In genomic region chr6:122825166-122825565, GRCm38 (mm10) we compare ENCODE assay signal across 14 mouse cellular contexts. TPM values are rescaled to one million over a fixed set of nuclear protein-coding genes. Genes with fewer than 3 reads are reported as not detected.
A peak's percentile ranks its signal among the peaks of the same experiment; 100 is the strongest.
DNase-seq lines count a peak whose midpoint lies in the region; ATAC-seq and TF ChIP-seq lines count a peak whose summit lies in the region.
"Had no signal": no experiment of that assay in that cellular context is flagged by ENCODE, and none has a peak within 500 bp of the region (broad histone marks: within the 10 kb centered on the region; RNA-seq: fewer than 3 reads in every experiment).

No protein-coding gene starts in this region.

- 79% methylated on average over 9 of the region's 9 CpGs for WGBS in heart, embryonic 12.5 days
- 90% methylated on average over 9 of the region's 9 CpGs for WGBS in liver, embryonic 13.5 days (ENCODE audit: insufficient replicate concordance)
- 86% methylated on average over 9 of the region's 9 CpGs for WGBS in liver, postnatal 0 days (ENCODE audit: insufficient replicate concordance)
- 82% methylated on average over 9 of the region's 9 CpGs for WGBS in stomach, embryonic 16.5 days

- H3K27me3 ChIP-seq in heart, embryonic 12.5 days (replicated peaks), result no peaks in the 10 kb centered on the region
- H3K27me3 ChIP-seq in liver, embryonic 13.5 days, result peaks cover 10% of the 10 kb centered on the region; the same call in 1 of the 2 replicates
- H3K27me3 ChIP-seq in liver, postnatal 0 days (ENCODE audit: insufficient read depth, low read length), result no peaks in the 10 kb centered on the region
- H3K27me3 ChIP-seq in stomach, embryonic 16.5 days (ENCODE audit: control insufficient read depth, insufficient read depth, low read length), result no peaks in the 10 kb centered on the region
- H3K27me3 ChIP-seq: hindbrain, embryonic 12.5 days had no signal

- H3K27ac ChIP-seq in heart, embryonic 12.5 days (ENCODE audit: poor library complexity, severe bottlenecking), result peak overlapping the region; percentile 93; the same call in 1 of the 2 replicates
- H3K27ac ChIP-seq in liver, embryonic 13.5 days, result no peak overlapping the region; the same call in 1 of the 2 replicates
- H3K27ac ChIP-seq in liver, postnatal 0 days (ENCODE audit: low read depth), result no peak overlapping the region
- 0 out of 2 replicates have a peak overlapping the region, but pooled peaks have one; percentile 76 for H3K27ac ChIP-seq in stomach, embryonic 16.5 days (ENCODE audit: low read length)
- H3K27ac ChIP-seq: hindbrain, embryonic 12.5 days; liver, embryonic 14.5 days had no signal

- H3K9ac ChIP-seq in heart, embryonic 12.5 days, result no peak overlapping the region
- peak overlapping the region; percentile 70; the same call in 1 of the 2 replicates for H3K9ac ChIP-seq in liver, embryonic 13.5 days
- H3K9ac ChIP-seq in liver, postnatal 0 days (replicated peaks), result no peak overlapping the region
- H3K9ac ChIP-seq in stomach, embryonic 16.5 days (ENCODE audit: low read length), result no peak overlapping the region

- DNase-seq in heart, postnatal 4 days, result no peak
- DNase-seq in liver, embryonic 13.5 days, result no peak
- no peak for DNase-seq in liver, postnatal 0 days
- peak; percentile 16 to 37 for DNase-seq in heart, postnatal 10 days
- no peak for DNase-seq in adrenal gland, postnatal 36 days
- DNase-seq: cerebellum, adult 11 months; gastrocnemius, postnatal 10 days; kidney, adult 8-10 months; retina, postnatal 1 day; spleen, adult 18-20 months had no signal

- ATAC-seq in heart, embryonic 12.5 days (ENCODE audit: insufficient number of reproducible peaks, low FRiP score), result no peak
- ATAC-seq in liver, embryonic 13.5 days (ENCODE audit: low read depth), result no peak
- ATAC-seq in liver, postnatal 0 days, result no peak
- no peak for ATAC-seq in stomach, embryonic 16.5 days (ENCODE audit: insufficient read depth, low FRiP score)

- TF ChIP-seq EP300 in liver, postnatal 0 days (IDR thresholded peaks at IDR 0.05; ENCODE audit: low read depth), result no peak

- no peaks in the 10 kb centered on the region for H3K9me3 ChIP-seq in heart, embryonic 12.5 days (replicated peaks)
- H3K9me3 ChIP-seq in liver, embryonic 13.5 days (replicated peaks), result no peaks in the 10 kb centered on the region
- H3K9me3 ChIP-seq in liver, postnatal 0 days (ENCODE audit: low read length), result no peaks in the 10 kb centered on the region
- H3K9me3 ChIP-seq in stomach, embryonic 16.5 days (replicated peaks; ENCODE audit: control insufficient read depth, low read length), result no peaks in the 10 kb centered on the region
- H3K9me3 ChIP-seq: hindbrain, embryonic 12.5 days had no signal

- peaks cover 57% of the 10 kb centered on the region for H3K4me1 ChIP-seq in heart, embryonic 12.5 days (replicated peaks)
- peaks cover 73% of the 10 kb centered on the region for H3K4me1 ChIP-seq in liver, embryonic 13.5 days (replicated peaks)
- peaks cover 52% of the 10 kb centered on the region for H3K4me1 ChIP-seq in liver, postnatal 0 days (ENCODE audit: insufficient read depth)
- peaks cover 45% of the 10 kb centered on the region for H3K4me1 ChIP-seq in stomach, embryonic 16.5 days (ENCODE audit: control insufficient read depth, insufficient read depth, low read length)

- H3K36me3 ChIP-seq in heart, embryonic 12.5 days, result peaks cover 24% of the 10 kb centered on the region
- H3K36me3 ChIP-seq in liver, embryonic 13.5 days, result peaks cover 12% of the 10 kb centered on the region
- peaks cover 7% of the 10 kb centered on the region; the same call in 1 of the 2 replicates for H3K36me3 ChIP-seq in liver, postnatal 0 days (replicated peaks; ENCODE audit: insufficient read depth, low read length)
- peaks cover 3% of the 10 kb centered on the region; the same call in 1 of the 2 replicates for H3K36me3 ChIP-seq in stomach, embryonic 16.5 days (ENCODE audit: control insufficient read depth, insufficient read depth, low read length)

- no peak for TF ChIP-seq CTCF in liver, postnatal 0 days (IDR thresholded peaks at IDR 0.05; ENCODE audit: low read depth)

- peak overlapping the region; percentile 94 for H3K4me2 ChIP-seq in heart, embryonic 12.5 days
- peak overlapping the region; percentile 91; the same call in 1 of the 2 replicates for H3K4me2 ChIP-seq in liver, embryonic 13.5 days
- H3K4me2 ChIP-seq in liver, postnatal 0 days (ENCODE audit: low read depth, low read length), result no peak overlapping the region
- H3K4me2 ChIP-seq in stomach, embryonic 16.5 days (ENCODE audit: low read depth, low read length), result no peak overlapping the region; the same call in 1 of the 2 replicates

- H3K4me3 ChIP-seq in heart, embryonic 12.5 days, result no peak overlapping the region
- H3K4me3 ChIP-seq in liver, embryonic 13.5 days (replicated peaks), result no peak overlapping the region
- no peak overlapping the region for H3K4me3 ChIP-seq in liver, postnatal 0 days (ENCODE audit: low read depth, low read length)
- H3K4me3 ChIP-seq in stomach, embryonic 16.5 days (replicated peaks; ENCODE audit: low read length), result no peak overlapping the region

- intact Hi-C loops in heart, postnatal 10 days (cut with DNase I), result no loop called here

RNA-seq across cellular contexts. Expression of gene Foxj2, which starts 5.5 kb away (rescaled TPM):
- polyA plus RNA-seq in heart, embryonic 12.5 days (2016; fragmentation: Nextera tagmentation; extraction: Ambion mirVana), result 7.8 and 8.4 TPM in 2 replicates
- total RNA-seq in heart, postnatal 4 days (2021), result 10 to 100 TPM; 24.6 to 25.3 TPM
- polyA plus RNA-seq in liver, embryonic 13.5 days (2015; fragmentation: Nextera tagmentation; extraction: Ambion mirVana), result 1.0 and 1.2 TPM in 2 replicates
- polyA plus RNA-seq in liver, postnatal 0 days (2015; fragmentation: Nextera tagmentation; extraction: Ambion mirVana), result 1.0 and 1.2 TPM in 2 replicates
- 10 to 100 TPM; 28.5 to 32.8 TPM for total RNA-seq in heart, postnatal 10 days (2021)
- 5.2 and 5.9 TPM in 2 replicates for polyA plus RNA-seq in stomach, embryonic 16.5 days (2015; fragmentation: Nextera tagmentation; extraction: Ambion mirVana)
- 10 to 100 TPM; 18.5 to 19.6 TPM for total RNA-seq in adrenal gland, postnatal 36 days (2021)

RNA-seq across cellular contexts. Expression of gene Slc2a3, which starts 23.7 kb away (rescaled TPM):
- polyA plus RNA-seq in heart, embryonic 12.5 days (2016; fragmentation: Nextera tagmentation; extraction: Ambion mirVana), result 26.6 and 27.7 TPM in 2 replicates
- 1 to 10 TPM; 2.0 to 3.3 TPM for total RNA-seq in heart, postnatal 4 days (2021)
- polyA plus RNA-seq in liver, embryonic 13.5 days (2015; fragmentation: Nextera tagmentation; extraction: Ambion mirVana), result 18.6 and 21.4 TPM in 2 replicates
- 7.3 and 8.5 TPM in 2 replicates for polyA plus RNA-seq in liver, postnatal 0 days (2015; fragmentation: Nextera tagmentation; extraction: Ambion mirVana)
- 1 to 10 TPM; 2.1 to 2.5 TPM for total RNA-seq in heart, postnatal 10 days (2021)
- 11.2 and 12.1 TPM in 2 replicates for polyA plus RNA-seq in stomach, embryonic 16.5 days (2015; fragmentation: Nextera tagmentation; extraction: Ambion mirVana)
- total RNA-seq in adrenal gland, postnatal 36 days (2021), result 1 to 10 TPM; 5.8 to 9.6 TPM

RNA-seq across cellular contexts. Expression of gene C3ar1, which starts 30.8 kb away (rescaled TPM):
- 1.4 and 1.7 TPM in 2 replicates for polyA plus RNA-seq in heart, embryonic 12.5 days (2016; fragmentation: Nextera tagmentation; extraction: Ambion mirVana)
- 1 to 10 TPM; 1.7 to 1.8 TPM for total RNA-seq in heart, postnatal 4 days (2021)
- 1.1 and 1.3 TPM in 2 replicates for polyA plus RNA-seq in liver, embryonic 13.5 days (2015; fragmentation: Nextera tagmentation; extraction: Ambion mirVana)
- 1.8 and 2.1 TPM in 2 replicates for polyA plus RNA-seq in liver, postnatal 0 days (2015; fragmentation: Nextera tagmentation; extraction: Ambion mirVana)
- 1 to 10 TPM; 2.9 to 3.2 TPM for total RNA-seq in heart, postnatal 10 days (2021)
- 2.5 and 3.2 TPM in 2 replicates for polyA plus RNA-seq in stomach, embryonic 16.5 days (2015; fragmentation: Nextera tagmentation; extraction: Ambion mirVana)
- 1 to 10 TPM; 3.0 to 3.2 TPM for total RNA-seq in adrenal gland, postnatal 36 days (2021)

RNA-seq across cellular contexts. Expression of gene Necap1, which starts 49.1 kb away (rescaled TPM):
- 63.0 and 63.4 TPM in 2 replicates for polyA plus RNA-seq in heart, embryonic 12.5 days (2016; fragmentation: Nextera tagmentation; extraction: Ambion mirVana)
- total RNA-seq in heart, postnatal 4 days (2021), result 10 to 100 TPM; 32.8 to 35.5 TPM
- 24.9 and 27.8 TPM in 2 replicates for polyA plus RNA-seq in liver, embryonic 13.5 days (2015; fragmentation: Nextera tagmentation; extraction: Ambion mirVana)
- polyA plus RNA-seq in liver, postnatal 0 days (2015; fragmentation: Nextera tagmentation; extraction: Ambion mirVana), result 18.5 and 19.6 TPM in 2 replicates
- 10 to 100 TPM; 27.7 to 32.0 TPM for total RNA-seq in heart, postnatal 10 days (2021)
- polyA plus RNA-seq in stomach, embryonic 16.5 days (2015; fragmentation: Nextera tagmentation; extraction: Ambion mirVana), result 58.6 and 58.8 TPM in 2 replicates
- total RNA-seq in adrenal gland, postnatal 36 days (2021), result 10 to 100 TPM; 54.9 to 67.6 TPM

Comparison
In these comparisons a context has a peak if more than half of its experiments do, and no peak if none do; other contexts are left out.
1. H3K4me2 ChIP-seq: peak in heart, embryonic 12.5 days (single experiment) and liver, embryonic 13.5 days (single experiment); none in liver, postnatal 0 days (single experiment) and stomach, embryonic 16.5 days (single experiment).
2. DNase-seq: peak in heart, postnatal 10 days (2 of 2); none in heart, postnatal 4 days (single experiment), liver, embryonic 13.5 days (single experiment), liver, postnatal 0 days (single experiment) and adrenal gland, postnatal 36 days (0 of 2).
3. H3K27ac ChIP-seq: peak in heart, embryonic 12.5 days (single experiment) and stomach, embryonic 16.5 days (single experiment); none in liver, embryonic 13.5 days (single experiment) and liver, postnatal 0 days (single experiment).